Mouse (Mus musculus) embryo, embryonic 11 days (tissue): ENCODE measurements around the gene Fgfr2.
A peak's percentile ranks its signal among the peaks of the same experiment; 100 is the strongest.

Source experiments
- DNase-seq: peaks from one replicate; pipeline ENCODE4 v3.0.0-alpha.2; 2015

Gene Fgfr2

GRCm38 (mm10) chr7:130834958-130835861 is 2287.9 kb downstream of the Fgfr2 start:
- DNase-seq: peak; percentile 59

- peak; percentile 78 for DNase-seq
Observed at GRCm38 (mm10) chr7:130834299-130834698, 2288.9 kb downstream of the Fgfr2 start.

- no peak for DNase-seq
Observed at GRCm38 (mm10) chr7:130831586-130831985, 2291.6 kb downstream of the Fgfr2 start.

GRCm38 (mm10) chr7:130828475-130828874 is 2294.7 kb downstream of the Fgfr2 start:
- no peak for DNase-seq

- no peak for DNase-seq
Observed at GRCm38 (mm10) chr7:130827844-130828403, 2295.2 kb downstream of the Fgfr2 start.

- DNase-seq: peak; percentile 82
Observed at GRCm38 (mm10) chr7:130827431-130827830, 2295.7 kb downstream of the Fgfr2 start.

GRCm38 (mm10) chr7:130826343-130826742 is 2296.8 kb downstream of the Fgfr2 start:
- DNase-seq: no peak

GRCm38 (mm10) chr7:130823992-130824391 is 2299.2 kb downstream of the Fgfr2 start:
- no peak for DNase-seq

- DNase-seq: no peak
Observed at GRCm38 (mm10) chr7:130819624-130820023, 2303.5 kb downstream of the Fgfr2 start.

- DNase-seq: no peak
Observed at GRCm38 (mm10) chr7:130818813-130819212, 2304.3 kb downstream of the Fgfr2 start.

- DNase-seq: no peak
Observed at GRCm38 (mm10) chr7:130816243-130816642, 2306.9 kb downstream of the Fgfr2 start.

GRCm38 (mm10) chr7:130815601-130816000 is 2307.5 kb downstream of the Fgfr2 start:
- DNase-seq: no peak

GRCm38 (mm10) chr7:130812407-130812806 is 2310.7 kb downstream of the Fgfr2 start:
- DNase-seq: peak; percentile 19

- no peak for DNase-seq
Observed at GRCm38 (mm10) chr7:130810238-130810637, 2312.9 kb downstream of the Fgfr2 start.

- no peak for DNase-seq
Observed at GRCm38 (mm10) chr7:130808694-130809093, 2314.5 kb downstream of the Fgfr2 start.

GRCm38 (mm10) chr7:130807749-130808148 is 2315.4 kb downstream of the Fgfr2 start:
- DNase-seq: no peak

- no peak for DNase-seq
Observed at GRCm38 (mm10) chr7:130804991-130805390, 2318.2 kb downstream of the Fgfr2 start.

- no peak for DNase-seq
Observed at GRCm38 (mm10) chr7:130803251-130803825, 2319.8 kb downstream of the Fgfr2 start.

GRCm38 (mm10) chr7:130801811-130802210 is 2321.3 kb downstream of the Fgfr2 start:
- no peak for DNase-seq

GRCm38 (mm10) chr7:130800681-130801080 is 2322.5 kb downstream of the Fgfr2 start:
- no peak for DNase-seq

- DNase-seq: no peak
Observed at GRCm38 (mm10) chr7:130799418-130799817, 2323.7 kb downstream of the Fgfr2 start.

- no peak for DNase-seq
Observed at GRCm38 (mm10) chr7:130797524-130797923, 2325.6 kb downstream of the Fgfr2 start.

- DNase-seq: no peak
Observed at GRCm38 (mm10) chr7:130796786-130797185, 2326.4 kb downstream of the Fgfr2 start.

GRCm38 (mm10) chr7:130793671-130794070 is 2329.5 kb downstream of the Fgfr2 start:
- no peak for DNase-seq
